In genomic region chr13:69739091-69739758, GRCm38 (mm10) we compare ENCODE assay signal across 8 mouse cellular contexts. TPM values are rescaled to one million over a fixed set of nuclear protein-coding genes. Genes with fewer than 3 reads are reported as not detected.
DNase-seq lines count a peak whose midpoint lies in the region; ATAC-seq and TF ChIP-seq lines count a peak whose summit lies in the region.

No protein-coding gene starts in this region.

- peaks cover 72% of the 10 kb centered on the region for H3K27me3 ChIP-seq in embryonic facial prominence, embryonic 15.5 days
- 0 out of 2 replicates have a peak, but pooled peaks cover 5% of the 10 kb centered on the region for H3K27me3 ChIP-seq in hindbrain, embryonic 13.5 days
- H3K27me3 ChIP-seq in liver, adult 2 months (ENCODE audit: control insufficient read depth, insufficient read depth, low read length) = no peaks in the 10 kb centered on the region; the same call in 1 of the 2 replicates
- H3K27me3 ChIP-seq in neural tube, embryonic 14.5 days (ENCODE audit: control insufficient read depth, insufficient read depth, low read length) = no peaks in the 10 kb centered on the region

- no peak for TF ChIP-seq CTCF in layer of hippocampus, adult 2 months (conservative IDR thresholded peaks at IDR 0.05)
- TF ChIP-seq CTCF in liver, adult 2 months (IDR thresholded peaks at IDR 0.05; ENCODE audit: low read depth, low read length) = no peak

- H3K4me3 ChIP-seq in layer of hippocampus, adult 2 months = peak overlapping the region; percentile 88
- peak overlapping the region; percentile 61 for H3K4me3 ChIP-seq in embryonic facial prominence, embryonic 15.5 days (replicated peaks)
- H3K4me3 ChIP-seq in hindbrain, embryonic 13.5 days = peak overlapping the region; percentile 83
- H3K4me3 ChIP-seq in liver, adult 2 months (ENCODE audit: insufficient read depth, low read depth, low read length) = peak overlapping the region; percentile 62
- H3K4me3 ChIP-seq in neural tube, embryonic 14.5 days (ENCODE audit: low read depth, low read length) = peak overlapping the region; percentile 83

- no peak for TF ChIP-seq POLR2A in liver, adult 2 months (IDR thresholded peaks at IDR 0.05; ENCODE audit: extremely low read depth, insufficient read depth, low read length)

- peak overlapping the region; percentile 42 for H3K9ac ChIP-seq in embryonic facial prominence, embryonic 15.5 days
- H3K9ac ChIP-seq in hindbrain, embryonic 13.5 days = peak overlapping the region; percentile 98
- H3K9ac ChIP-seq in liver, adult 2 months (ENCODE audit: low read depth, low read length) = peak overlapping the region; percentile 60
- peak overlapping the region; percentile 90 for H3K9ac ChIP-seq in neural tube, embryonic 14.5 days (replicated peaks; ENCODE audit: low read depth, low read length)

- peak overlapping the region; percentile 97 for H3K27ac ChIP-seq in layer of hippocampus, adult 2 months
- no peak overlapping the region for H3K27ac ChIP-seq in embryonic facial prominence, embryonic 15.5 days (replicated peaks)
- H3K27ac ChIP-seq in hindbrain, embryonic 13.5 days = peak overlapping the region; percentile 98
- H3K27ac ChIP-seq in liver, adult 2 months (replicated peaks; ENCODE audit: insufficient read depth, low read depth, low read length) = no peak overlapping the region
- H3K27ac ChIP-seq in neural tube, embryonic 14.5 days (ENCODE audit: low read depth, low read length) = peak overlapping the region; percentile 98

- DNase-seq in layer of hippocampus, adult 2 months (ENCODE audit: low spot score in 2 of 2) = no peak
- DNase-seq in layer of hippocampus, adult 9-11 months = no peak
- peak; percentile 35 to 41 for DNase-seq in adrenal gland, postnatal 36 days
- no peak for DNase-seq in liver, adult 2 months (ENCODE audit: extremely low read depth, low read depth, low spot score)

- no peaks in the 10 kb centered on the region for H3K9me3 ChIP-seq in embryonic facial prominence, embryonic 15.5 days (replicated peaks)
- H3K9me3 ChIP-seq in hindbrain, embryonic 13.5 days = no peaks in the 10 kb centered on the region
- H3K9me3 ChIP-seq in neural tube, embryonic 14.5 days (ENCODE audit: control insufficient read depth, low read length) = no peaks in the 10 kb centered on the region

- peak overlapping the region; percentile 100 for H3K4me2 ChIP-seq in embryonic facial prominence, embryonic 15.5 days (replicated peaks)
- peak overlapping the region; percentile 86 for H3K4me2 ChIP-seq in hindbrain, embryonic 13.5 days
- H3K4me2 ChIP-seq in neural tube, embryonic 14.5 days (ENCODE audit: low read depth, low read length) = peak overlapping the region; percentile 89

- no peaks in the 10 kb centered on the region for H3K79me2 ChIP-seq in liver, adult 2 months (ENCODE audit: control insufficient read depth, insufficient read depth, low read length)

- peaks cover 26% of the 10 kb centered on the region for H3K4me1 ChIP-seq in embryonic facial prominence, embryonic 15.5 days
- peaks cover 54% of the 10 kb centered on the region for H3K4me1 ChIP-seq in hindbrain, embryonic 13.5 days (replicated peaks)
- H3K4me1 ChIP-seq in liver, adult 2 months (ENCODE audit: control insufficient read depth, insufficient read depth, low read length) = peaks cover 5% of the 10 kb centered on the region; the same call in 1 of the 2 replicates
- peaks cover 13% of the 10 kb centered on the region for H3K4me1 ChIP-seq in neural tube, embryonic 14.5 days (ENCODE audit: control insufficient read depth, insufficient read depth, low read length)

- ATAC-seq in embryonic facial prominence, embryonic 15.5 days (ENCODE audit: insufficient number of reproducible peaks, low FRiP score, low TSS enrichment, low read depth) = peak; percentile 41
- ATAC-seq in hindbrain, embryonic 13.5 days (ENCODE audit: low FRiP score) = peak; percentile 75
- ATAC-seq in neural tube, embryonic 14.5 days (ENCODE audit: low read depth) = peak; percentile 68
- no peak for ATAC-seq in inflammation-experienced regulatory T-cells, adult 6 months

- no peaks in the 10 kb centered on the region for H3K36me3 ChIP-seq in embryonic facial prominence, embryonic 15.5 days
- H3K36me3 ChIP-seq in hindbrain, embryonic 13.5 days = no peaks in the 10 kb centered on the region; the same call in 1 of the 2 replicates
- no peaks in the 10 kb centered on the region for H3K36me3 ChIP-seq in liver, adult 2 months (ENCODE audit: control insufficient read depth, insufficient read depth, low read length)
- H3K36me3 ChIP-seq in neural tube, embryonic 14.5 days (ENCODE audit: control insufficient read depth, insufficient read depth, low read length) = no peaks in the 10 kb centered on the region

- WGBS in embryonic facial prominence, embryonic 15.5 days = under 1% methylated on average over 69 of the region's 78 CpGs
- under 1% methylated on average over 69 of the region's 78 CpGs for WGBS in hindbrain, embryonic 13.5 days
- under 1% methylated on average over 78 of the region's 78 CpGs for WGBS in liver, adult 2 months
- WGBS in neural tube, embryonic 14.5 days = under 1% methylated on average over 72 of the region's 78 CpGs

RNA-seq across cellular contexts. Expression of gene Ube2ql1, which starts 0.5 kb away (rescaled TPM):
- 100 to 1,000 TPM; 187 to 203 TPM for total RNA-seq in layer of hippocampus, adult 2 months (2021)
- 1 to 10 TPM in 1 of 2 experiments, under 1 TPM in 1; 0.76 to 3.5 TPM for total RNA-seq in adrenal gland, postnatal 36 days (2021)
- 0.77 and 0.88 TPM in 2 replicates for polyA plus RNA-seq in embryonic facial prominence, embryonic 15.5 days (2015; fragmentation: Nextera tagmentation; extraction: Ambion mirVana)
- 28.1 and 29.5 TPM in 2 replicates for polyA plus RNA-seq in hindbrain, embryonic 13.5 days (2015; fragmentation: Nextera tagmentation; extraction: Ambion mirVana)
- 0.09 and 0.27 TPM in 2 replicates for total RNA-seq in liver, adult 2 months (2014; rRNA removed)
- 0.05 and 0.09 TPM in 2 replicates for polyA plus RNA-seq in liver, adult 2 months (2012; rRNA removed)
- polyA plus RNA-seq in neural tube, embryonic 14.5 days (2014; fragmentation: Nextera tagmentation; extraction: Ambion mirVana) = 72.7 and 73.1 TPM in 2 replicates
- not detected for polyA plus RNA-seq in inflammation-experienced regulatory T-cells, adult 6 months (2017; shearing (Covaris generic))

Comparison
In these comparisons a context has a peak if more than half of its experiments do, and no peak if none do; other contexts are left out.
1. DNase-seq: peak in adrenal gland, postnatal 36 days (2 of 2); none in layer of hippocampus, adult 2 months (0 of 2), layer of hippocampus, adult 9-11 months (single experiment) and liver, adult 2 months (single experiment).
2. H3K27ac ChIP-seq: peak in layer of hippocampus, adult 2 months (single experiment), hindbrain, embryonic 13.5 days (single experiment) and neural tube, embryonic 14.5 days (single experiment); none in embryonic facial prominence, embryonic 15.5 days (single experiment) and liver, adult 2 months (single experiment).
3. H3K9ac ChIP-seq: peak in every context shown above with its lines; median percentile 98 in hindbrain, embryonic 13.5 days; 90 in neural tube, embryonic 14.5 days; 60 in liver, adult 2 months; 42 in embryonic facial prominence, embryonic 15.5 days.
4. RNA of gene Ube2ql1, which starts 0.5 kb away (polyA plus RNA-seq): 72.7 to 73.1 TPM in neural tube, embryonic 14.5 days and 28.1 to 29.5 TPM in hindbrain, embryonic 13.5 days; 0.77 to 0.88 TPM in embryonic facial prominence, embryonic 15.5 days, 0.05 to 0.09 TPM in liver, adult 2 months and not detected in inflammation-experienced regulatory T-cells, adult 6 months; every median in the first group is over 10 times any median in the second.
5. Peak in every context shown above with its lines, with median percentiles within 50 percentile points of each other: H3K4me3 ChIP-seq and H3K4me2 ChIP-seq.